Mouse (Mus musculus): Measurements from ENCODE around the gene Zfp711. TPM values are rescaled to one million over a fixed set of nuclear protein-coding genes. Genes with fewer than 3 reads are reported as not detected.

Gene Zfp711
- 0.07 TPM in 1 of 2 replicates, not detected in the other for total RNA-seq (2014; rRNA removed)
- 0.02 TPM in 1 of 2 replicates, not detected in the other for polyA plus RNA-seq (2012; rRNA removed)

DNA sequence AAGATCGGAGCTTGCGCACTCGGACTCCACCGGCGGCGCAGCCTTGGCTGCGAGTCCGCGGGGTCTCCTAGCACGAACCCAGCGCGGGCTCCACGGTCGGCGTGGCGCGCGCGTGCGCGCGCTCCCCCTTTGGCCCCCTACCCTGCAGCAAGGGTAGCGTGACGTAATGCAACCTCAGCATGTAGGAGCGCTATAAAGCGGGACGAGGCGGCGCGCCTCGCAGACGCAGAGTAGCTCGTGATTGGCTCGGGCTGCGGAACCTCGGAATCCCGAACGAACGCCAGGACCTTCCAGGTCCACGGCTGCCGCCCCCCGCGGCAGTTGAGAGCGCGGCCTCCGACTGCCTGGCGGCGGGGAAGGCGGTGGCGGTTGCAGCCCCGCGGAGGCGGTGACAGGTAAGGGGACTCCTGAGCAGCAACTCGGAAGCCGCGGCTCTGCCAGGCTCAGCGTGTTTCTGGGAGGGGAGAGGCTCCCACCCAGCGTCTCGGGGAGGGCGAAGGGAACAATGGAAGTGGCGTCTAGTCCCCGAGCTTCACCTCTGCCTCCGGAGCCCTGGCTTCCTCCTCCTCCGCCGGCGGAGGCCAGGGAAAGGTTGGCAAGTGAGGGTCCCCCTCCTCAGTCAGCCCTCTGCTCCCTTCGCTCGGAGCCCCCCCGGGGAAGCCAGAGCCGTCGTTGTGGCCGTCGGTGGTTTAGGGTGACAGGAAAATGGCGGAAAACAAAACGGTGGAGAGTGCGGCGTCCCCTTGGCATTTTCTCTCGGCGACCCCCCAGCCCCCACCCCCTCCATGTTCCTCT, at the start of gene Zfp711:
Zfp711 (plus strand) TSS at position 16 of the 795 bp plus-strand sequence.
- TF ChIP-seq CTCF (IDR thresholded peaks at IDR 0.05; ENCODE audit: low read depth, low read length) (no peak), POLR2A (IDR thresholded peaks at IDR 0.05; ENCODE audit: extremely low read depth, insufficient read depth, low read length) (no peak)
- Histone ChIP-seq H3K36me3 (ENCODE audit: control insufficient read depth, insufficient read depth, low read length) (no peaks in the 10 kb centered on the region), H3K4me3 (ENCODE audit: insufficient read depth, low read depth, low read length) (peak within 1 kb of the TSS; percentile 57), H3K27ac (replicated peaks; ENCODE audit: insufficient read depth, low read depth, low read length) (no peak within 1 kb of the TSS), H3K4me1 (ENCODE audit: control insufficient read depth, insufficient read depth, low read length) (no peaks in the 10 kb centered on the region; the same call in 1 of the 2 replicates), H3K27me3 (ENCODE audit: control insufficient read depth, insufficient read depth, low read length) (peaks cover 8% of the 10 kb centered on the region; the same call in 1 of the 2 replicates), H3K79me2 (ENCODE audit: control insufficient read depth, insufficient read depth, low read length) (no peaks in the 10 kb centered on the region), H3K9ac (ENCODE audit: low read depth, low read length) (0 out of 2 replicates have a peak within 1 kb of the TSS, but pooled peaks have one; percentile 23)
- WGBS = under 1% methylated on average over 63 of the region's 79 CpGs
- no peak for DNase-seq (ENCODE audit: extremely low read depth, low read depth, low spot score)

DNA sequence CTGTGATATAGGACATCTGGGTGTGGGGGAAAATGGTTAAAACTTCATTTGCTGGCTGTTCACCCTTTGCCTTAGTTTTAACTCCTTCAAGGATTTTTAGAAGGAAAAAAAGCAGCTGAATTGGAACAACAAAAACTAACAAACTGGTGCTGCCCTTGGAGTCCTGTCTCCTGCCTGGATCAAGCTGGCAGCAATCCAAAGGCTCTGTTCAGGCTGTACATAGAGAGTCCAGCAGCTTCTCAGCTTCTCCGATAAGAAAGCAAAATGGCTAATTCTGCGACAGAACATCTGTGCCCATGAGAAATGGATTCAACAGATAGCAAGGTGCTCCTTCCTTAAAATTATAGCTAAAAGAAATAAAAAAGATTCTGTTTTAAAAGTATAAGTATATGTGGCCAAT, 32.6 kb upstream of the Zfp711 start:
- no peaks in the 10 kb centered on the region for H3K36me3 ChIP-seq (ENCODE audit: control insufficient read depth, insufficient read depth, low read length)
- H3K9ac ChIP-seq (ENCODE audit: low read depth, low read length) = no peak overlapping the region
- no peak overlapping the region for H3K27ac ChIP-seq (replicated peaks; ENCODE audit: insufficient read depth, low read depth, low read length)
- TF ChIP-seq CTCF (IDR thresholded peaks at IDR 0.05; ENCODE audit: low read depth, low read length) (no peak), POLR2A (IDR thresholded peaks at IDR 0.05; ENCODE audit: extremely low read depth, insufficient read depth, low read length) (no peak)
- no peaks in the 10 kb centered on the region for H3K4me1 ChIP-seq (ENCODE audit: control insufficient read depth, insufficient read depth, low read length)
- 91% methylated on average over 2 of the region's 2 CpGs for WGBS
- H3K79me2 ChIP-seq (ENCODE audit: control insufficient read depth, insufficient read depth, low read length) = no peaks in the 10 kb centered on the region
- H3K4me3 ChIP-seq (ENCODE audit: insufficient read depth, low read depth, low read length) = no peak overlapping the region
- DNase-seq (ENCODE audit: extremely low read depth, low read depth, low spot score) = no peak
- no peaks in the 10 kb centered on the region for H3K27me3 ChIP-seq (ENCODE audit: control insufficient read depth, insufficient read depth, low read length)

DNA sequence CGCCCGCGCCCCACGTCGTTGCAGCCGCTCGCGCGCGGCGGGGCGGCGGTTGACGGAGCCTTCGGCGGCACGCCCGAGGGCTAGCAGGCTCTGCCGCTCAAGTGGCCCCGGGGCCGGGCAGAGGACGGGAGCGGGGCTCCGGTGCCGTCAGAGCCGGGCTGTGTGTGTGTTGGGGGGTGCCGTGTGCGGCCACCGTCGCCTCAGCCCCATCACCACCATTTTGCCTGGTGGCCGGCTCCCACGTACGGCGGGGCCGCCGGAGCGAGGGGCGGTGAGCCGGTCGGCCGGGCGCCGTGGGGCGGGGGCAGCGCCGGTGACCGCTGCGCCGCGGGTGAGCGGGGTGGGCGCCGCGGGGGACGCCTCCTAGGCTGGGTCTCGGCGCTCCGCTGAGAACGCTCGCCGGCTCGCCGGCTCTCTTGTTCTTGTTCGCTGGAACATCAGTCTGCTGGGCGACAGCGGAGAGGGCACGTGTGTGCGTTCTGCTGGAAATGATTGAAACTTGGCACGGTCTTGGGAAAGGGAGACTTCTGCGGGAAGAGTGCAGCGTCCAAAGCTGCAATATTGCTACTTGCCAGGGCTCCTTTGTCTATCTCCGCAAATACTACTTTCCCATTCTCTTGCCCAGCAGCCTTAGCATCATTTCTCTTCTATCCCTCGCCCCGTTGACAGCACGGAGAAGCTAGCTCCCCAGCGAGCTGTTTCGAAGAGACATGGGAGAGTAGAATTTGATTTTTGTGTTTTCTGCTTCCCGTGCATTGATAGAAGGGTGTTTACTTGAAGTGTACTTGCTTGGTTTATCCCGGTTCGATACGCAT, 1.2 kb downstream of the Zfp711 start:
- Histone ChIP-seq H3K27me3 (ENCODE audit: control insufficient read depth, insufficient read depth, low read length) (peaks cover 8% of the 10 kb centered on the region; the same call in 1 of the 2 replicates), H3K9ac (ENCODE audit: low read depth, low read length) (0 out of 2 replicates have a peak overlapping the region, but pooled peaks have one; percentile 23), H3K27ac (replicated peaks; ENCODE audit: insufficient read depth, low read depth, low read length) (no peak overlapping the region), H3K36me3 (ENCODE audit: control insufficient read depth, insufficient read depth, low read length) (no peaks in the 10 kb centered on the region), H3K79me2 (ENCODE audit: control insufficient read depth, insufficient read depth, low read length) (no peaks in the 10 kb centered on the region), H3K4me3 (ENCODE audit: insufficient read depth, low read depth, low read length) (peak overlapping the region; percentile 57), H3K4me1 (ENCODE audit: control insufficient read depth, insufficient read depth, low read length) (no peaks in the 10 kb centered on the region; the same call in 1 of the 2 replicates)
- no peak for DNase-seq (ENCODE audit: extremely low read depth, low read depth, low spot score)
- WGBS = 2% methylated on average over 63 of the region's 81 CpGs
- no peak for TF ChIP-seq POLR2A (IDR thresholded peaks at IDR 0.05; ENCODE audit: extremely low read depth, insufficient read depth, low read length)
- TF ChIP-seq CTCF (IDR thresholded peaks at IDR 0.05; ENCODE audit: low read depth, low read length) = no peak

DNA sequence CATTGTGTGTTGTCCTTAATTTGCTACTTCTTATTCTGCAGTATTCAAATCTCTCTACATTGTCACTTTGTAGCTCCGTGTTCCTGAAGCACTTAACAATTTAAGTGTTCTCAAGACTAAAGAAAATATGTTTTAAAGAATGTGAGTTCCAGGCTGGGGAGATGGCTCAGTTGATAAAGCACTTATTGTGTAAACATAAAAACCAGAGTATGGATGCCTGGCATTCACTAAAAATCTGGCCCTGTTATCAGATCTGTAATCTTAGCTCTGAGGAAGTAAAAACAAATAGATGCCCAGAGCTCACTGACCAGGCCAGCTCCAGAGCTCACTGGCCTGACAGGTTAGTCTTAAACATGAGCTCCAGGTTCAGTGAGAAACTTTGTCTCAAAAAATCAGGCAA, 75.2 kb downstream of the Zfp711 start:
- Histone ChIP-seq H3K79me2 (ENCODE audit: control insufficient read depth, insufficient read depth, low read length) (no peaks in the 10 kb centered on the region), H3K4me3 (ENCODE audit: insufficient read depth, low read depth, low read length) (no peak overlapping the region), H3K27me3 (ENCODE audit: control insufficient read depth, insufficient read depth, low read length) (no peaks in the 10 kb centered on the region), H3K9ac (ENCODE audit: low read depth, low read length) (no peak overlapping the region), H3K27ac (replicated peaks; ENCODE audit: insufficient read depth, low read depth, low read length) (no peak overlapping the region), H3K4me1 (ENCODE audit: control insufficient read depth, insufficient read depth, low read length) (no peaks in the 10 kb centered on the region), H3K36me3 (ENCODE audit: control insufficient read depth, insufficient read depth, low read length) (no peaks in the 10 kb centered on the region)
- 14% methylated on average over 1 of the region's 1 CpGs for WGBS
- DNase-seq (ENCODE audit: extremely low read depth, low read depth, low spot score) = no peak
- TF ChIP-seq CTCF (IDR thresholded peaks at IDR 0.05; ENCODE audit: low read depth, low read length) = no peak
- TF ChIP-seq POLR2A (IDR thresholded peaks at IDR 0.05; ENCODE audit: extremely low read depth, insufficient read depth, low read length) = no peak

DNA sequence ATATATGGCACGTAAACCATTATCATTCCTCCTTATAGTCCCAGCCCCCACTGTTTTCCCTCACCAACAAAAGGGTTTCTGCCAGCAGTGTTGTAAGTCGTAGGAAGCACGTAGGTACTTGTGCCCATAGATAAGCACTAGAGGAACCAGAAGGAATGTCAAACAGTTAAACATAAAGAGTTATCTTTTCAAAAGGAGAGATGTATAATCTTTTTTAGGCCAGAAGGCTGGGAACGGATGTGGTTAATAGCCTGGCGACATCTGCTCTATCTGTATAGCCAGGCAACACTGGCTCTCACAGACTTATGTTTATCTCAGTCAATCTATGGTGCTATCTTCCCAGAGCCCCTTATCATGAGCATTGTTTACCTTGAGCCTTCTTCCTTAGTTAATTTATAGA, 80.3 kb downstream of the Zfp711 start:
- Histone ChIP-seq H3K4me3 (ENCODE audit: insufficient read depth, low read depth, low read length) (no peak overlapping the region), H3K36me3 (ENCODE audit: control insufficient read depth, insufficient read depth, low read length) (no peaks in the 10 kb centered on the region), H3K79me2 (ENCODE audit: control insufficient read depth, insufficient read depth, low read length) (no peaks in the 10 kb centered on the region), H3K27me3 (ENCODE audit: control insufficient read depth, insufficient read depth, low read length) (no peaks in the 10 kb centered on the region), H3K27ac (replicated peaks; ENCODE audit: insufficient read depth, low read depth, low read length) (no peak overlapping the region), H3K4me1 (ENCODE audit: control insufficient read depth, insufficient read depth, low read length) (no peaks in the 10 kb centered on the region), H3K9ac (ENCODE audit: low read depth, low read length) (no peak overlapping the region)
- TF ChIP-seq CTCF (IDR thresholded peaks at IDR 0.05; ENCODE audit: low read depth, low read length) (no peak), POLR2A (IDR thresholded peaks at IDR 0.05; ENCODE audit: extremely low read depth, insufficient read depth, low read length) (no peak)
- WGBS = 18% methylated on average over 5 of the region's 5 CpGs
- DNase-seq (ENCODE audit: extremely low read depth, low read depth, low spot score) = no peak

Other genes starting within 250 kb of the Zfp711 start
- gene Satl1, start 193.7 kb upstream of the Zfp711 start, total RNA-seq (2014; rRNA removed) = not detected in 2 replicates
- gene Satl1, start 193.7 kb upstream of the Zfp711 start, polyA plus RNA-seq (2012; rRNA removed) = not detected in 2 replicates
- gene 2010106E10Rik, start 105.3 kb upstream of the Zfp711 start, total RNA-seq (2014; rRNA removed) = not detected in 2 replicates
- gene 2010106E10Rik, start 105.3 kb upstream of the Zfp711 start, polyA plus RNA-seq (2012; rRNA removed) = not detected in 2 replicates
- 0.09 TPM in 1 of 2 replicates, not detected in the other for gene Pof1b, start 98.1 kb downstream of the Zfp711 start, total RNA-seq (2014; rRNA removed)
- gene Pof1b, start 98.1 kb downstream of the Zfp711 start, polyA plus RNA-seq (2012; rRNA removed) = not detected in 2 replicates

Data from liver, adult 2 months (tissue).